Mouse (Mus musculus): ENCODE results near the gene Slc25a30. TPM values are rescaled to one million over a fixed set of nuclear protein-coding genes. Genes with fewer than 3 reads are reported as not detected.
"Not testable (repeated sequence)": the region's sequence is repeated elsewhere in the genome, so short reads cannot be mapped to it uniquely, and the experiment has no call there.

Gene Slc25a30
- polyA plus RNA-seq, 1 experiment from 2014 or later, result 8.9 TPM

DNA sequence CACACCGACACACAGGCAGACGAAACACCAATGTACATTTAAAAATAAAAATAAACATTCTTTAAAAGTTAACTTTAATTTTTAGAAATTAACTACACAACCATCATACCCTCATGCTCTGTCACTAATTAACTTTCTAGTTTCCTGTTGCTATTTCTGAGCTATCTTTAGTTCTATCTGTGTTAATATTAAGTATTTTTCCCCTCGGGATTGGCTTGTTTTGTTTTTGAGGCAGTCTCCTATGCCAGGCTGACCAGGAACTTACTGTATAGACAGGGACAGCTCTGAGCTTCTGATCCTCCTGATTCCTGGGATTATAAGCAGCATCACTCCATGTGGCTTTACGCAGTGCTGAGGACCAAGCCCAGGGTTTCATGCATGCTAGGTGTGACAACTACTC, 6.9 kb downstream of the Slc25a30 start:
- WGBS, result 95% methylated on average over 4 of the region's 4 CpGs
- ATAC-seq, result no peak
- Histone ChIP-seq H3K9ac (ENCODE audit: low read depth, low read length) (no peak overlapping the region), H3K9me3 (replicated peaks; ENCODE audit: control insufficient read depth, low read length, poor library complexity, severe bottlenecking) (no peaks in the 10 kb centered on the region), H3K4me2 (ENCODE audit: low read length) (no peak overlapping the region), H3K36me3 (ENCODE audit: control insufficient read depth, insufficient read depth, low read length) (no peaks in the 10 kb centered on the region; the same call in 1 of the 2 replicates), H3K27me3 (ENCODE audit: control insufficient read depth, insufficient read depth, low read depth, low read length) (no peaks in the 10 kb centered on the region), H3K4me1 (ENCODE audit: control insufficient read depth, insufficient read depth, low read length) (no peaks in the 10 kb centered on the region), H3K27ac (ENCODE audit: low read length) (no peak overlapping the region), H3K4me3 (ENCODE audit: low read depth, low read length) (no peak overlapping the region)

DNA sequence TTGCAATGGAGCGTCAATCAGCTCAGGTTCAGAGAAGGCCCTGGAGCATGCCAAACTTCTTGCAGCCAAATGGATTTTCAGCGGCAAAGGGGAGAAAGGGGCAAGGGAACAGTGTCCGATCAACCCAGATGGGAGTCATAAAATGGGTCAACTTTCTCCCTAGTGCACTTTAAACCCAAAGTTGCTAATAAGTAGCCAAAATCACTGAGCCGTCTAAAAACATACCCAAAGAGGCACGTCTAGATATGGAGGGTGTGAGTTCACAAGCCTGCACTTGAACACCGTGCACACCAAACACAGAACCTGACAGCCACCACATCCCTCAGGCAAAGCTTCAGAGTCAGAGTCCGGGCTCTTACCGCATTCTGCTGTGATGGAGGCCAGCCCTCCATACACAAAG, 10.2 kb downstream of the Slc25a30 start:
- Histone ChIP-seq H3K36me3 (ENCODE audit: control insufficient read depth, insufficient read depth, low read length) (no peaks in the 10 kb centered on the region; the same call in none of the 2 replicates), H3K9ac (ENCODE audit: low read depth, low read length) (no peak overlapping the region), H3K9me3 (replicated peaks; ENCODE audit: control insufficient read depth, low read length, poor library complexity, severe bottlenecking) (no peaks in the 10 kb centered on the region), H3K4me3 (ENCODE audit: low read depth, low read length) (no peak overlapping the region), H3K27me3 (ENCODE audit: control insufficient read depth, insufficient read depth, low read depth, low read length) (no peaks in the 10 kb centered on the region), H3K27ac (ENCODE audit: low read length) (no peak overlapping the region), H3K4me1 (ENCODE audit: control insufficient read depth, insufficient read depth, low read length) (no peaks in the 10 kb centered on the region), H3K4me2 (ENCODE audit: low read length) (no peak overlapping the region)
- WGBS, result 93% methylated on average over 8 of the region's 8 CpGs
- ATAC-seq, result no peak

DNA sequence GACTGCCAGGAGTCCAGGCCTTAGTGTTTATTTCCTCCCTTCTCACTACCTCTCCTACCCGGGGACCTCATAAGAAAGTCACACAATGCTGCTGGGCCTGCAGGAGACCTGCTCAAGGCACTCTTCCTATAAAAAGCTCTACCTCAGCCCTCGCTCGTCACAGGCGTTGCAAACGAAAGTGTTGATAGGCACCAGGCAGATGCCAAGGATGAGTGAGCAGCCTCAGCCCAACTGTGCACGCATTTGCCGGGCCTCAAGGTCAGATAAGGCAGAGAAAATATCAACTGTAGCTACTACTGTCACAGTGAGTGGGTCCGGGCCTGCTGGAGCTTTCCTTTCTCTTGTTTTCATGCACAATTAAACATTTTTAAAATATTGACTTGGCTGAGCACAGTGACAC, 13.4 kb downstream of the Slc25a30 start:
- H3K27ac ChIP-seq (ENCODE audit: low read length), result no peak overlapping the region
- no peak overlapping the region for H3K4me3 ChIP-seq (ENCODE audit: low read depth, low read length)
- no peaks in the 10 kb centered on the region for H3K9me3 ChIP-seq (replicated peaks; ENCODE audit: control insufficient read depth, low read length, poor library complexity, severe bottlenecking)
- 88% methylated on average over 8 of the region's 8 CpGs for WGBS
- H3K4me1 ChIP-seq (ENCODE audit: control insufficient read depth, insufficient read depth, low read length), result no peaks in the 10 kb centered on the region
- peaks cover 2% of the 10 kb centered on the region; the same call in 1 of the 2 replicates for H3K36me3 ChIP-seq (ENCODE audit: control insufficient read depth, insufficient read depth, low read length)
- no peaks in the 10 kb centered on the region for H3K27me3 ChIP-seq (ENCODE audit: control insufficient read depth, insufficient read depth, low read depth, low read length)
- H3K4me2 ChIP-seq (ENCODE audit: low read length), result no peak overlapping the region
- ATAC-seq, result no peak
- no peak overlapping the region for H3K9ac ChIP-seq (ENCODE audit: low read depth, low read length)

DNA sequence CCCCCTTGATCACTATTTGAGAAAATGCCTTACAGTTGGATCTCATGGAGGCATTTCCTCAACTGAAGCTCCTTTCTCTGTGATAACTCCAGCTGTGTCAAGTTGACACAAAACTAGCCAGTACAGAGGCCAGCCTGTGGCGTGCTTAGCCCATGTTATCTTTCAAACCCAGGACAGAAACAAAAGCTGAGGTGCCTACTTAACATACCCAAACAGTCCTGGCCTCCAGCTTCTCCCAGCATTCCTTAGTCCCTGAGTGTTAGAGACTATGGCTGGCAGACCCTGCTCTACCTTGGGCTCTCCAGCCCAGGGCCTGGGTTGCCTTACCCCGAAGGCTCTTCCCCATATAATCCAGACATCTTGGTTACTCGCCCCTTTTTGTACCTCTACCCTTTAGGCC, 14.4 kb downstream of the Slc25a30 start:
- H3K36me3 ChIP-seq (ENCODE audit: control insufficient read depth, insufficient read depth, low read length); H3K27ac ChIP-seq (ENCODE audit: low read length): not testable (repeated sequence)

DNA sequence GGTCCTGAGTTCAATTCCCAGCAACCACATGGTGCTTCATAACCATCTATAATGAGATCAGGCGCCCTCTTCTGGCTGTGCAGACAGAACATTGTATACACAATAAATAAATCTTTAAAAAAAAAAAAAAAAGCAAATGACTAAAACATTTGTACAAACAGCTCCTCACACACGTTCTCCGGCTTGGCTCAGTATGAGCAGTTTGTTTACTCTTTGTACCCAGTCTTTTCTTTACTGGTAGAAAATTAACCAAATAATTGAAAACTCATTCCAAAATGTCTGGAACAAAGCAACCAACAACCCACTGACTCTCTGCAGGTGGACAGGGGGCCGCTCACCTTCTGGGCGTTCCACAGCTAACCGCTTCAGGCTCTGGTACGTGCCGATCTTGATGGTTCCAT, 15.7 kb downstream of the Slc25a30 start:
- no peak for ATAC-seq
- H3K9me3 ChIP-seq (replicated peaks; ENCODE audit: control insufficient read depth, low read length, poor library complexity, severe bottlenecking), result no peaks in the 10 kb centered on the region
- WGBS, result 94% methylated on average over 8 of the region's 8 CpGs
- no peak overlapping the region for H3K4me3 ChIP-seq (ENCODE audit: low read depth, low read length)
- no peaks in the 10 kb centered on the region for H3K4me1 ChIP-seq (ENCODE audit: control insufficient read depth, insufficient read depth, low read length)
- H3K36me3 ChIP-seq (ENCODE audit: control insufficient read depth, insufficient read depth, low read length), result peaks cover 2% of the 10 kb centered on the region; the same call in 1 of the 2 replicates
- no peaks in the 10 kb centered on the region for H3K27me3 ChIP-seq (ENCODE audit: control insufficient read depth, insufficient read depth, low read depth, low read length)
- no peak overlapping the region for H3K4me2 ChIP-seq (ENCODE audit: low read length)
- no peak overlapping the region for H3K9ac ChIP-seq (ENCODE audit: low read depth, low read length)
- H3K27ac ChIP-seq (ENCODE audit: low read length), result no peak overlapping the region

More for the DNA sequence above, 14.4 kb downstream of the Slc25a30 start:
- not testable (repeated sequence) for H3K9me3 ChIP-seq (replicated peaks; ENCODE audit: control insufficient read depth, low read length, poor library complexity, severe bottlenecking); H3K4me3 ChIP-seq (ENCODE audit: low read depth, low read length); H3K4me2 ChIP-seq (ENCODE audit: low read length); ATAC-seq; H3K4me1 ChIP-seq (ENCODE audit: control insufficient read depth, insufficient read depth, low read length); H3K27me3 ChIP-seq (ENCODE audit: control insufficient read depth, insufficient read depth, low read depth, low read length); H3K9ac ChIP-seq (ENCODE audit: low read depth, low read length)
- 90% methylated on average over 3 of the region's 3 CpGs for WGBS

DNA sequence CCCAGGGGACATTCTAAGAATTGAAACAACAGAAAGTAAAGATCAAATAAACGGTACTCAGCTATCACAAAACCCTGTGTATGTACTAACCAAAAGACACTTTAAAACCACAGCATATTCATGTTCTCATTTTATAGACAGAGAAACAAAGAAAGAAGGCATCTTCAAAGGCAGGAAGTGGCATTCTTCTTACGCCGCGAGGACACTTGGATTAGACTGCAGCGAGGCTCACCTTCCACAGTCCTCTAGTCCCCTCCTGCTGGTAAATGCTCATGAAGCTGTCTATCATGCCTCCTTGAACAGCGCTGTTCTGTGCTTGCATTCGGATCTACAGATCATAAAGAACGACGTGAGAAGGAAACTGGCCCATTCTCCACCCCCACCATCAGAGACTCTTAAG, 17.5 kb downstream of the Slc25a30 start:
- Histone ChIP-seq H3K27ac (ENCODE audit: low read length) (no peak overlapping the region), H3K36me3 (ENCODE audit: control insufficient read depth, insufficient read depth, low read length) (peaks cover 2% of the 10 kb centered on the region; the same call in 1 of the 2 replicates), H3K9ac (ENCODE audit: low read depth, low read length) (no peak overlapping the region), H3K9me3 (replicated peaks; ENCODE audit: control insufficient read depth, low read length, poor library complexity, severe bottlenecking) (no peaks in the 10 kb centered on the region), H3K4me1 (ENCODE audit: control insufficient read depth, insufficient read depth, low read length) (no peaks in the 10 kb centered on the region), H3K4me2 (ENCODE audit: low read length) (no peak overlapping the region), H3K27me3 (ENCODE audit: control insufficient read depth, insufficient read depth, low read depth, low read length) (no peaks in the 10 kb centered on the region), H3K4me3 (ENCODE audit: low read depth, low read length) (no peak overlapping the region)
- whole genome bisulfite sequencing, result 82% methylated on average over 9 of the region's 9 CpGs
- no peak for ATAC-seq

DNA sequence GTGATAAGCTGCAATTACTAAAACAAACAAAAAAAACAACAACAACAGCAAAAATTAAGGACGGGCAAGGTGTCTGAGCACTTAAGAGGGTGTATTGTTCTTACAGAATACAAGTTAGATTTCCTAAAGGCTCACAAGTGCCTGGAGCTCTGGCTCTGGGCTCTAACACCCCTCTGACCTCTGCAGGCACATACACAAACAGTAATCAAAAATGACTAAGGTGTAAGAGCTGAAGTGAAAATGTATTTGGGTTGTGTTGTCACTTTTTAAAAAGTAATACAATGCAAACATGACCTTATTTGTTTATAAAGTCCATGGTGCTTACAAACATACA, 18.6 kb downstream of the Slc25a30 start:
- Histone ChIP-seq H3K36me3 (ENCODE audit: control insufficient read depth, insufficient read depth, low read length) (peaks cover 2% of the 10 kb centered on the region; the same call in 1 of the 2 replicates), H3K4me1 (ENCODE audit: control insufficient read depth, insufficient read depth, low read length) (no peaks in the 10 kb centered on the region), H3K27ac (ENCODE audit: low read length) (no peak overlapping the region), H3K9ac (ENCODE audit: low read depth, low read length) (no peak overlapping the region), H3K4me2 (ENCODE audit: low read length) (no peak overlapping the region), H3K9me3 (replicated peaks; ENCODE audit: control insufficient read depth, low read length, poor library complexity, severe bottlenecking) (no peaks in the 10 kb centered on the region), H3K27me3 (ENCODE audit: control insufficient read depth, insufficient read depth, low read depth, low read length) (no peaks in the 10 kb centered on the region), H3K4me3 (ENCODE audit: low read depth, low read length) (no peak overlapping the region)
- 3% methylated on average over 1 of the region's 1 CpGs for WGBS
- no peak for ATAC-seq

DNA sequence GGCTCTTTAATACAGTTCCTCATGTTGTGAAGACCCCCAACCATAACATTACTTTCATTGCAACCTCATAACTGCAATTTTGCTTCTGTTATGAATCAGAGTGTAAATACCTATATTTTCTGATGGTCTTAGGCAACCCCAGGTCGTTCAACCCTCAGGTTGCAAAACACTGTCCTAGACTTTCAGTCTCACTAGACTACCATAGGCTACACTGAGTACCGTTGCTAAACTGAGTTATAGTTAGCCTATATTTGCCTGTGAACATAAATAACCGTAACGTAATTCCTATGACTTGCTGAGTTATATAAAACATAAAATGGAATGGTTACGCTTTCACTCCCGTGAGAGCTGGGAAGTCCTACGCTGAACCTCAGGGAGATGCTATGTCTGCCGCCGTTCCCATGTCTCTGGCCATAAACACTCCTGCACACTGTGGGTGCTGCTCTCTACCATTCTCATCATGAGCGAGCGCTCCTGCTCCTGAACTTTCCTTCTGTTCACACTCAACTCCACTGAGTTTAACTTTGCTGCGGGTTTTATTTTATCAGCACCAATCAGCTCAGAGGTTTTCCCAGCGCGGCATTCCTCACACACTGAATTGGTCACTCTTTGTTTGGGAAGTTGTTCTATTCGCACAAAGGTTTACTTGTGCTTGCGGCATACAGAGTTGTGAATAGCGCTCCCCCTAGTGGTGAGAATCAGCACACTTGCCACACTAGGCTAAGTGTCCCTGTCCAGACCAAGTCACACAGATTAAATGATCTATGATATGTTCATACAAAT, 19.2 kb downstream of the Slc25a30 start:
- peak overlapping the region; percentile 39; the same call in 1 of the 2 replicates for H3K27ac ChIP-seq (ENCODE audit: low read length)
- H3K4me2 ChIP-seq (ENCODE audit: low read length), result peak overlapping the region; percentile 33
- 51% methylated on average over 17 of the region's 17 CpGs for WGBS
- no peaks in the 10 kb centered on the region for H3K9me3 ChIP-seq (replicated peaks; ENCODE audit: control insufficient read depth, low read length, poor library complexity, severe bottlenecking)
- no peak overlapping the region for H3K4me3 ChIP-seq (ENCODE audit: low read depth, low read length)
- H3K36me3 ChIP-seq (ENCODE audit: control insufficient read depth, insufficient read depth, low read length), result peaks cover 2% of the 10 kb centered on the region; the same call in 1 of the 2 replicates
- ATAC-seq, result peak; percentile 83
- no peak overlapping the region for H3K9ac ChIP-seq (ENCODE audit: low read depth, low read length)
- no peaks in the 10 kb centered on the region for H3K4me1 ChIP-seq (ENCODE audit: control insufficient read depth, insufficient read depth, low read length)
- H3K27me3 ChIP-seq (ENCODE audit: control insufficient read depth, insufficient read depth, low read depth, low read length), result no peaks in the 10 kb centered on the region

DNA sequence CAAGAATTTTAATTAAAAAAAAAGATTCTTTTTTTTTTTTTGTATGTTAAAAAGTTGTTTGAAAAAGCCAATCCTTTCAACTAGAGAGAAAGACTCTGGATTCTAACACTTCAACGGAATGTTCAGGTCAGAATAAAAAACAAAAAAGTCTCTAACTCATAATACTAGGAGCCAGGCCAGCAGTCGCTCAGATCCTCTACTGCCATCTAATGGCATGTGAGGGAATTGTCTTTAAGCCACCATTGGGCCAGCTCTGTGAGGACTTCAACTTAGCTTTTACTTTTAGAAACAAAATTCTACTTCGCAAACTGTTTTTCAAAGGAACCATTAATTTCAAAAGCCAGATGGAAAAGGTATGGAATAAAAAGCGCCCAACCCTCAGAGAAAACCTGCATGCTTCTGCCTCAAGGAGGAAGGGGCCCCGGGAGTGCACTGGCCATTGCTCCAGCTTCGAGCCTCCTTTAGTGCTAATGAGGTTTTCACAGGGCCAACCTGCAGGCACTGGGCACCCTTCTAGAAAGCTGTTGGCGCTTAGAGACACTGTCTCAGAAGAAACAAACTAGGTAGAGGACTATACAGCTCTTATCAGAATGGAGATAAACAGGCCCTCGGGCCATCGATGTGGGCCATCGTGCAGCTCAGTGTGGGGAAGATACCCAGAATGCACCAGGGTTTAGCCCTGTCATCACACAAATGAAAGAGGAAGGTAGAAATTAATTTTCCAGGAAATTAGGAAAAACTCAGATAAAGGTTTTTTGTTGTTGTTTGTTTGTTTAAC, 25.6 kb downstream of the Slc25a30 start:
- Histone ChIP-seq H3K4me2 (ENCODE audit: low read length) (no peak overlapping the region), H3K4me3 (ENCODE audit: low read depth, low read length) (no peak overlapping the region), H3K27ac (ENCODE audit: low read length) (no peak overlapping the region), H3K9me3 (replicated peaks; ENCODE audit: control insufficient read depth, low read length, poor library complexity, severe bottlenecking) (no peaks in the 10 kb centered on the region), H3K4me1 (ENCODE audit: control insufficient read depth, insufficient read depth, low read length) (no peaks in the 10 kb centered on the region), H3K27me3 (ENCODE audit: control insufficient read depth, insufficient read depth, low read depth, low read length) (no peaks in the 10 kb centered on the region; the same call in 1 of the 2 replicates), H3K36me3 (ENCODE audit: control insufficient read depth, insufficient read depth, low read length) (0 out of 2 replicates have a peak, but pooled peaks cover 3% of the 10 kb centered on the region), H3K9ac (ENCODE audit: low read depth, low read length) (no peak overlapping the region)
- peak; percentile 61; the same call in 1 of the 2 replicates for ATAC-seq
- 64% methylated on average over 10 of the region's 10 CpGs for WGBS
